Mouse (Mus musculus) testis, adult 2 months (tissue): ENCODE measurements around the gene Arid3c.
"Not testable (repeated sequence)": the region's sequence is repeated elsewhere in the genome, so short reads cannot be mapped to it uniquely, and the experiment has no call there.

ENCODE experiments used
- CTCF ChIP-seq: fragments of 200-500 bp; IDR thresholded peaks from 2 replicates; pipeline ENCODE4 v1.5.1; 2012; ENCODE audit warnings: low read depth, mild to moderate bottlenecking, inconsistent platforms, low read length, moderate library complexity; ENCODE audit not compliant: control insufficient read depth, insufficient read depth, insufficient replicate concordance
- POLR2A ChIP-seq: fragments of 200-500 bp; IDR thresholded peaks from 2 replicates; pipeline ENCODE4 v1.6.1; 2012; ENCODE audit warnings: low read depth, mild to moderate bottlenecking, inconsistent platforms, low read length, moderate library complexity; ENCODE audit not compliant: control insufficient read depth

DNA sequence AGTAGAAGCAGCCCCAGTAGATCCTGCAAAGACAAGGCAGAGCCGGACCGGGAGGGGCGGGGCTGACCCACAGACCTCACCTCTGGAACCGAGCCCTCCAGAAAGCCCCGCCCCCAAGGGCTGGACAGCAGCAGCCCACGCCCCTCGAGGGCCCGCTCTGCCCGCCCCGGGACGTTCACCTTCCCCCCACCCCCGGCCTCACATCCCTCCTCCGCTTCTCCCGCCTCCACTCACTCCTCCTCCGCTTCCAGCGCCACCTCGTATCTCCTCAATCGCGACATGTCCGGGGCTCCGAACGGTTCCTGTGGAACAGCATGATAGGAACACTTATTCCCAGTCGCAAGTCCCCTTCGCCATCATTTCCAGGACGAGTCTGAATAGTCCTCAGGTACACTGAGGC lies 42.6 kb upstream of the Arid3c start:
- not testable (repeated sequence) for TF ChIP-seq CTCF, POLR2A
